Mouse (Mus musculus): ENCODE data around the gene Arid1b.

DNA sequence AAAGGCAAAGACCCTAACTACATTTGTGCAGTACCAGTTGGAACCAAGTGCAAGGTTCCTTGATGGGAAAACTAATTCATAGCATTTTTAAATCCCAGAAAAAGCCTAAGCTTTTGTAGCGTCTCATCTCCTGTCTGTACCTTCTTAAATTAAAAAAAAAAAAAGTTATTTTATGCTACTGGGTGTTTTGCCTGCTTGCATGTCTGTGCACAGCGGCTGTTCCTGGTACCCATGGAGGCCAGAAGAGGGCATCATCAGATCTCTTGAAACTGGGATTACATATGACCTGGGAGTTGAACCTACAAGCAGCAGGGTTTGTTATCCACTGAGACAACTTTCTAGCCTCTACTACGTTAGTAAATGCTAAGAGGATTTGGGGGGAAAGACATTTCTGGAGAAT lies 196.2 kb downstream of the Arid1b start:
- peak; percentile 35 for TF ChIP-seq CTCF (IDR thresholded peaks at IDR 0.05)
- TF ChIP-seq POLR2A (IDR thresholded peaks at IDR 0.05; ENCODE audit: insufficient read depth, low read depth, low read length): no peak
- no peak for TF ChIP-seq EP300 (IDR thresholded peaks at IDR 0.05; ENCODE audit: insufficient read depth, low read depth, low read length)

Data from heart, adult 2 months (tissue).